Mouse (Mus musculus): ENCODE measurements at regions not wholly inside any gene's neighbourhood (a gene's known extent, or its start where the extent isn't known, plus 50 kb on each side); places are given as distances from the start of the nearest gene placed in this dataset.
A peak's percentile ranks its signal among the peaks of the same experiment; 100 is the strongest.

- DNase-seq: no peak
Measured at GRCm38 (mm10) chr1:177569572-177569971, 127.4 kb downstream of the Zbtb18 start.

GRCm38 (mm10) chr1:177573017-177573725 lies 131.0 kb downstream of the Zbtb18 start:
- DNase-seq: peak; percentile 87

- DNase-seq: no peak
Measured at GRCm38 (mm10) chr1:177573781-177574180, 131.6 kb downstream of the Zbtb18 start.

GRCm38 (mm10) chr1:177574312-177574711 lies 132.2 kb downstream of the Zbtb18 start:
- peak; percentile 20 for DNase-seq

GRCm38 (mm10) chr1:177584302-177584886 lies 142.2 kb downstream of the Zbtb18 start:
- no peak for DNase-seq

- no peak for DNase-seq
Measured at GRCm38 (mm10) chr1:177585320-177585719, 143.2 kb downstream of the Zbtb18 start.

GRCm38 (mm10) chr1:177589034-177589433 lies 140.6 kb upstream of the 1700016C15Rik start:
- DNase-seq: no peak

- no peak for DNase-seq
Measured at GRCm38 (mm10) chr1:177589656-177590055, 140.0 kb upstream of the 1700016C15Rik start.

GRCm38 (mm10) chr1:177591742-177592141 lies 137.9 kb upstream of the 1700016C15Rik start:
- DNase-seq: no peak

GRCm38 (mm10) chr1:177592337-177592736 lies 137.3 kb upstream of the 1700016C15Rik start:
- no peak for DNase-seq

- DNase-seq: no peak
Measured at GRCm38 (mm10) chr1:177594341-177594740, 135.3 kb upstream of the 1700016C15Rik start.

- no peak for DNase-seq
Measured at GRCm38 (mm10) chr1:177595326-177595914, 134.2 kb upstream of the 1700016C15Rik start.

- DNase-seq: no peak
Measured at GRCm38 (mm10) chr1:177597036-177597435, 132.6 kb upstream of the 1700016C15Rik start.

- no peak for DNase-seq
Measured at GRCm38 (mm10) chr1:177605353-177605969, 124.2 kb upstream of the 1700016C15Rik start.

GRCm38 (mm10) chr1:177607565-177607964 lies 122.0 kb upstream of the 1700016C15Rik start:
- no peak for DNase-seq

GRCm38 (mm10) chr1:177608551-177609020 lies 121.0 kb upstream of the 1700016C15Rik start:
- no peak for DNase-seq

- no peak for DNase-seq
Measured at GRCm38 (mm10) chr1:177609226-177609625, 120.4 kb upstream of the 1700016C15Rik start.

GRCm38 (mm10) chr1:177609683-177610082 lies 119.9 kb upstream of the 1700016C15Rik start:
- DNase-seq: no peak

GRCm38 (mm10) chr1:177610156-177610555 lies 119.5 kb upstream of the 1700016C15Rik start:
- no peak for DNase-seq

GRCm38 (mm10) chr1:177612546-177612945 lies 117.1 kb upstream of the 1700016C15Rik start:
- no peak for DNase-seq

- DNase-seq: no peak
Measured at GRCm38 (mm10) chr1:177615609-177616008, 114.0 kb upstream of the 1700016C15Rik start.

- DNase-seq: no peak
Measured at GRCm38 (mm10) chr1:177616335-177617239, 113.0 kb upstream of the 1700016C15Rik start.
